Mouse (Mus musculus) right cerebral cortex, postnatal 14 days (tissue): ENCODE measurements at regions not wholly inside any gene's neighbourhood (a gene's known extent, or its start where the extent isn't known, plus 50 kb on each side); places are given as distances from the start of the nearest gene placed in this dataset.

ENCODE experiments used
- DNase-seq: peaks from one replicate; pipeline ENCODE4 v3.0.0; 2022

- peak; percentile 54 for DNase-seq
These were observed 164.4 kb upstream of the Ubr2 start for GRCm38 (mm10) chr17:47174748-47175215.

DNA sequence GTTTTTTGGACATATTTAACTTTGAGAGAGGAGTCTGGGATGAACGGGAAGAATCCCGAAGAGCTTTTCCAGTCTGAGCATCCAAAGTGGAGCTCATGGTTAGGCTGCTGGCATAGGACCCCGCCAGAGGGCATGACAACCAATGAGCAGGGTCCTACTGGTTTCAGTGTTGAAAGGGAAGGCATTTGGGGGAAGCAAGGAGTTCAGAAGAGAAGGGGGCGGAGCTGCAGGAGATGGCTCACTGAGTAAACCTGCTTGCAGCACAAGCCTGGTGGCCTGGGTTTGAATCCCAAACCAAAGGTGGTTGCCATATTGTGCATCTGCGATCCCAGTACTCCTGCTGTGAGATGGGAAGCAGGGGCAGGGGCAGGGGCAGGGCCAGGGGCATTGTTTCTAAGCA is 161.4 kb upstream of the Ubr2 start:
- DNase-seq = no peak

DNA sequence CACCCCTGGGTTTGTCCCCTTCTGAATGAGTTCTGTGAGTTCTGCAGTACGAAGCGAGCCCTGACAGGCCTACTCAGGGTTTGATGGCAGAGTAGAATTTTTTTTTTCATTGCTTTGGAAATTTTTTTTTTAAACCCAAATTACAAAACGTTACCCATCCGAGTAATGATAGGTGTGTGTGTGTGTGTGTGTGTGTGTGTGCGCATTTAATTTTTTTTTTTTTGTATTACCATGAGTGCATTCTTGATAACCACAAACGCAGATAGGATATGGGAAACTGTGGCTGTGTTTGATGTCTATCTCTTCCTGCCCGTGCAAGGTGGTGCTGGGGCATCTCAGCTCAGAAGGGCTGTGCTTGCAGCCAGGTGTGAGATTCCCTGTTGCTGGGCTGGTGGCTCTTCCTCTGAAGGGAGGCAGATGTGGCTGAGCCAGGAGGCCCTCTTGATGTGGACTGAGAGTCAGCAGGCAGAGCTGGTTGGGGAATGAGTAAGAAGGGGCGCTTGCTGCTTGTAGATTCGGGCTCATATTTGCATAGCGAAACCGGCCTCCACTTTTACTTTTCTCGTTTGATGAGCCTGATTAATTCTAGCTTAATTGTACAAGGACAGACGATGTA is 160.7 kb upstream of the Ubr2 start:
- DNase-seq = no peak

DNA sequence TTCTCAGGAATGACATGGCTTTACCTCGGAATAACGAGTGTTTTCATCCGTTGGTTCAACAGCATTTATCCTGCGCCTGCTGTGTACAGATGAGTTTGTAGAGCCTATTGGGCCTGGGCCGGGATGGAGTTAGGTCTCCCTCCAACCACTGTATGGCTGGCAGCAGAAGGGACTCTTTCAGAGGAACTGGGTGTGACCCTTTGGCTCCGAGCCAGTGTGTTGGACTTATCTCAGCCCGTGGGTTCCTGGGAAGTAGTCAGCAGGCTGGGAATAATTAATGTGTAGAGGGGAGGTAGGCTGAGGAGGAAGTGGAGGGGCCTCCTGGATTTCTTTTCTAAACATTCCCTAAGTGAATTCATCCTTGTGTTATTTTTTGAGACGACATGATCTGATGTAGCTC is 157.7 kb upstream of the Ubr2 start:
- DNase-seq = no peak

GRCm38 (mm10) chr17:47163677-47164340 is 153.5 kb upstream of the Ubr2 start:
- no peak for DNase-seq

GRCm38 (mm10) chr17:47162459-47162858 is 152.1 kb upstream of the Ubr2 start:
- DNase-seq = no peak

GRCm38 (mm10) chr17:47156237-47156636 is 145.9 kb upstream of the Ubr2 start:
- no peak for DNase-seq

- peak; percentile 47 for DNase-seq
These were observed 141.4 kb upstream of the Ubr2 start for GRCm38 (mm10) chr17:47151557-47152278.

DNA sequence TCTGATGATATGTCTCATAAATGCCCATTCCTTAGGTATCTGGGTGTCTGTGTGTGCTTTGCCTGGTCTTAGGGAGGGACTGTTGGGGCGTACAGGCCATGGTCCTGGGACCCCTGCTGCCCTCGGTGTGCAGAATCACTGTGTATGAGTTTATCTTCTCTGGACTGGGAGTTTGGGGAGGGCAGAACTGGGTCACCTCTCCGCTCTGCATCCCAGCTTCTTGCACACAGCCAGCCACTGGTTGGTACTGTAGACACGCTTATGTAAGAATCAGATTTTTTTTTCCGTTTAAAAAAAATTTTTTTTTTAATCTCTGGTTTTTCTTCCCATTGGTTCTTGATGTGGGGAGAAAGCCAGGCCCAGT is 140.8 kb upstream of the Ubr2 start:
- DNase-seq = no peak

GRCm38 (mm10) chr17:47150636-47151035 is 140.3 kb upstream of the Ubr2 start:
- no peak for DNase-seq

- DNase-seq = no peak
These were observed 139.3 kb upstream of the Ubr2 start for GRCm38 (mm10) chr17:47149662-47150061.

- DNase-seq = no peak
These were observed 138.8 kb upstream of the Ubr2 start for GRCm38 (mm10) chr17:47149158-47149557.

DNA sequence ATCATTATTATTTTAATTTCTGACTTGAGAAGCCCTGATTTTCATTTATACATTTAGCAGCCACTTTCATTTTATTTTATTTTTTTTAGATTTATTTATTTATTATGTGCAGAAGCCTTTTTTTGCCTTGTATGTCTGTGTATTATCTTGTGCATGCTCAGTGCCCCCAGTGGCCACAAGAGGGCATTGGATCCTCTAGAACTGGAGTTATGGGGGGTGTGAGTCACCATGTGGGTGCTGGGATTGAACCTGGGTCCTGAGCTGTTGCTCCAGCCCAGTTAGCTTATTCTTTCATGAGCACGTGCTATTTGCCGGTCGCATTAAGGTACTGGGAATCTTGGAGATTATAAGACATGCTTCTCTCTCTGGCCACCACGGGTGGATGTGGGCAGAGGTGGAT is 136.3 kb upstream of the Ubr2 start:
- DNase-seq = no peak

DNA sequence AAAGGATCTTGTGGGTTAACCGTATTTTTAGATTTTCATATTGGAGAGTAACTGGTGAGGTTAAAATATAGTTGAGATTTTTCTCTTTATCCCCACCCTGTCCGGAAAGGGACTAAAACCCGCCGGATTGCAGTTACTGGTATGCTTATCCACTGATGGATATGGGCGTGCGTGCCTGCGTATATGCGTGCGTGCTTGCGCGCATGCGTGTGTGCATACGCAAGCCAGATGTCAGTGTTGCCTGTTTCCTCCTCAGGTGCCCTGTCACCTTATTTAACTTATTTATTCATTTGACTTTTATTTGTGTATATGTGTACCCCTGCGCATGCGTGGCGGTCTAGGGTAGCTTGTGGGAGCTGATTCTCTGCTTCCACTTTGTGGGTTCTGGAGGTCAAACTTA is 135.2 kb upstream of the Ubr2 start:
- DNase-seq = no peak

DNA sequence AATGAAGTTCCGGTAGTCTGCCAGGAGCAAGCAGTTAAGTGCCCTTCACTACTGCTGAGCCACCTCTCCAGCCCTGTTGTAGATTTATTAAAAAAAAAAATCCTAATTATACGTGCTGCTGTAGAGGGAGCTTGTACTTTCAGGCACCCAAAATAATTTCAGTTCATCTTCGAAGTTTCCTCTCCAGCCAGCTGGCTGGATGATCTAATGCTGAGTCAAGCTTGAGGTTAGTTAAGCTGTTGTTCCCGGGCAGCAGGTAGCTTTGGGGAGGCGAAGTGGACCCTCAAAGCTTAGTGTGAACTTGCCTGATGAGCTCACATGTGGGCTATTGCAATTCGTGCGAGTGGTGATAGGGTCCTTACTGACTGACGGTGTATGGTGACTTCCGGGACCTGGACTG is 134.6 kb upstream of the Ubr2 start:
- DNase-seq = no peak

DNA sequence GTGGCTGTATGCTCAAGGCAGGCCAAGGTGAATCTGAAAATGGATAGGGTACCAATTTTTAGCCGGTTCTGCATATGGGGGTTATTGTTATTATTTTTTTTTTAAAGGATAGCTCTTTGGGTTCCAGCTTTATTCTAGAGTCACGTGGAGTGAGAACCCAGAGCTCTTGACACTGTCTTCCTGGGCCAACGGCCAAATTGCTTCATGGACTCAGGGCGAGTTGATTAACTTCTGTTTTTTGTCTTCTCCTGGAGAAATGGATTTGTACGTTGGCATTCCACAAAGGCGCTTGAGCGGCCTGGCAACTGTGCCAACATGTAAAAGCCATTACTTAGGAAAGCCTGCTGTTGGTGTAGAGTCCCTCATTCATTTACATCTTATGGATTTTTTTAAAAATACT is 134.1 kb upstream of the Ubr2 start:
- no peak for DNase-seq

- DNase-seq = no peak
These were observed 133.5 kb upstream of the Ubr2 start for GRCm38 (mm10) chr17:47143898-47144297.

DNA sequence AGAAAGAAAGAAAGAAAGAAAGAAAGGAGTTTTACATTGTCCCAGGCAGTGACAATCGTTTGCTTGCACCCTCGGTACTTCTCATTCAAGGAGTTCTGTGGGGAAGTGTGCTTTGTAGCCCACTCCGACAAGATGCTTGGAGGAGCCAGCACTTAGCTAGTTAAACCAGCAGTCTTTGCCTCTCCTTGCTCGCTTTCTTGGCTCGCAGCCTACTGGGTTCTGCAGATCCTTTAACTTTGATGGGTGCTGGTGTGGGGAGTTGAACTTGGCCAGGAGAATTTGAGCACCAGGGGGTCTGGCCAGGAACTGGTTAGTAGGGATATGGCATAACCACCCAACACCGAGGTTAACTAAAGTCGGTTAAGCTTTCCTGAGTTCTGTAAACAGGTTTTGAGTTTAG is 132.5 kb upstream of the Ubr2 start:
- peak; percentile 43 for DNase-seq

- no peak for DNase-seq
These were observed 131.9 kb upstream of the Ubr2 start for GRCm38 (mm10) chr17:47142276-47142675.

GRCm38 (mm10) chr17:47141843-47142215 is 131.5 kb upstream of the Ubr2 start:
- DNase-seq = peak; percentile 48

DNA sequence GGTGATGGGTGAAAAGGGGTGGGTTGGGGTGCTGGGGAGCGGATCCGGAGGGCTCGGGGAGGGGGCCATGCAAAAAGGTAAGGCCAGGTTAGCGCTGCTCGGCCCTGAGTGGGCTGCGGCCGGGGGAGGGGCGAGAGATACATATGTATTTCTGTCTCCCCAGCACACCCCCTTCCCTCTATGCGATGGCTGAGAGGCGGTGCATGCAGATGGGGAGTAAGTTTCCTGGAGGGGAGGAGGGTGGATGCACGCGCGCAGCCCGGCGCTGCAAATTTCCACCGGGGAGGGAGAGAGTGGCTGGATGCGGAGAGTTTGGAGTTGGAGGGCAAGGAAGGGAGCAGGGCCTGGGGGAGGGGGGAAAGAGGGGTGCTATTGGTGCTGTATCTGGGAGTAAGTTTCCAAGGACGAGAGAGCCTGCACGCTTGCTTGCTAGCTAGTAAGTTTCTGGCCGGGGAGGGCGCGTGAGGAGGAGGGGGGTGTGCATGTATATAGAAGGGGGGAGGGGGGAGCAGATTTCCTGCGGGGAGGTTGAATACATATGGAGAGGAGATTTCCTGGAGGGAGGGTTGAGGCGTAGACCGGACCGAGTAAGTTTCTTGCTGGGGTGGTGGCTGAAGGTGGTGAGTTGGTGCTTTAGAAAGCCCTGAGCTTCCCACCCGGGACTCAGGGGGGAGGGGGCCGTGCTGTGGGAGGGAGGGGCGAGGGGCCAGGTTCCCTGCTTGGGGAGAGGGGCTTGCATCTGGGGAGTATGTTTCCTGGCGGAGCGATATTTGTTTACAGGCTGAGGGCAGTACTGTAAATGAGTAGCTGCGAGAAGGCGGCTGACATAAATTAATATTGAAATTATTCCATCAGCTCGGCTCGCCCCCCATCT is 130.8 kb upstream of the Ubr2 start:
- DNase-seq = peak; percentile 74

- DNase-seq = peak; percentile 65
These were observed 130.0 kb upstream of the Ubr2 start for GRCm38 (mm10) chr17:47140241-47140968.
